Mouse (Mus musculus) ES-Bruce4 (cell line): ENCODE results near the gene Otos. TPM values are rescaled to one million over a fixed set of nuclear protein-coding genes. Genes with fewer than 3 reads are reported as not detected.

Experiments
- H3K27ac ChIP-seq: 2 replicates; pipeline ENCODE4 v1.5.1; 2012; ENCODE audit warnings: low read length, inconsistent platforms; ENCODE audit not compliant: insufficient read depth
- H3K27me3 ChIP-seq: 2 replicates; pipeline ENCODE4 v1.6.1; 2012; ENCODE audit warnings: mild to moderate bottlenecking, low read length, inconsistent platforms; ENCODE audit not compliant: control insufficient read depth, poor library complexity, insufficient read depth, severe bottlenecking
- H3K36me3 ChIP-seq: 2 replicates; pipeline ENCODE4 v1.6.1; 2012; ENCODE audit warnings: inconsistent platforms, mild to moderate bottlenecking, low read length, moderate library complexity; ENCODE audit not compliant: control insufficient read depth, poor library complexity, insufficient read depth, severe bottlenecking
- H3K4me1 ChIP-seq: one replicate; pipeline ENCODE4 v1.8.1; 2011; ENCODE audit warnings: low read length; ENCODE audit not compliant: control insufficient read depth, insufficient read depth
- H3K4me3 ChIP-seq: 2 replicates; pipeline ENCODE4 v1.5.1; 2011; ENCODE audit warnings: low read depth, mild to moderate bottlenecking, low read length
- H3K9ac ChIP-seq: 2 replicates; pipeline ENCODE4 v1.6.1; 2012; ENCODE audit warnings: low read depth, mild to moderate bottlenecking, inconsistent platforms; ENCODE audit not compliant: poor library complexity, severe bottlenecking
- H3K9me3 ChIP-seq: replicated peaks from 2 replicates; pipeline ENCODE4 v1.6.1; 2012; ENCODE audit warnings: mild to moderate bottlenecking, low read length, inconsistent platforms; ENCODE audit not compliant: control insufficient read depth, poor library complexity, insufficient read depth, severe bottlenecking
- CTCF ChIP-seq: IDR thresholded peaks from one replicate; pipeline ENCODE4 v1.8.1; 2011; ENCODE audit warnings: low read depth, low read length
- EP300 ChIP-seq: IDR thresholded peaks from 2 replicates; pipeline ENCODE4 v1.6.1; 2011; ENCODE audit warnings: low read depth, low read length; ENCODE audit not compliant: insufficient read depth
- POLR2A ChIP-seq: IDR thresholded peaks from one replicate; pipeline ENCODE4 v1.8.1; 2011; ENCODE audit warnings: low read length; ENCODE audit not compliant: insufficient read depth
- polyA plus RNA-seq: library from polyadenylated mRNA; stranded (reverse); fragments of >200 nt; gene quantifications from 2 replicates; pipeline ENCODE4 v1.2.4, GENCODE M21; 2011; ENCODE audit warnings: low read depth; ENCODE audit not compliant: missing spikeins, insufficient read depth, insufficient read length

Otos gene
- polyA plus RNA-seq, 1 experiment = not detected

DNA sequence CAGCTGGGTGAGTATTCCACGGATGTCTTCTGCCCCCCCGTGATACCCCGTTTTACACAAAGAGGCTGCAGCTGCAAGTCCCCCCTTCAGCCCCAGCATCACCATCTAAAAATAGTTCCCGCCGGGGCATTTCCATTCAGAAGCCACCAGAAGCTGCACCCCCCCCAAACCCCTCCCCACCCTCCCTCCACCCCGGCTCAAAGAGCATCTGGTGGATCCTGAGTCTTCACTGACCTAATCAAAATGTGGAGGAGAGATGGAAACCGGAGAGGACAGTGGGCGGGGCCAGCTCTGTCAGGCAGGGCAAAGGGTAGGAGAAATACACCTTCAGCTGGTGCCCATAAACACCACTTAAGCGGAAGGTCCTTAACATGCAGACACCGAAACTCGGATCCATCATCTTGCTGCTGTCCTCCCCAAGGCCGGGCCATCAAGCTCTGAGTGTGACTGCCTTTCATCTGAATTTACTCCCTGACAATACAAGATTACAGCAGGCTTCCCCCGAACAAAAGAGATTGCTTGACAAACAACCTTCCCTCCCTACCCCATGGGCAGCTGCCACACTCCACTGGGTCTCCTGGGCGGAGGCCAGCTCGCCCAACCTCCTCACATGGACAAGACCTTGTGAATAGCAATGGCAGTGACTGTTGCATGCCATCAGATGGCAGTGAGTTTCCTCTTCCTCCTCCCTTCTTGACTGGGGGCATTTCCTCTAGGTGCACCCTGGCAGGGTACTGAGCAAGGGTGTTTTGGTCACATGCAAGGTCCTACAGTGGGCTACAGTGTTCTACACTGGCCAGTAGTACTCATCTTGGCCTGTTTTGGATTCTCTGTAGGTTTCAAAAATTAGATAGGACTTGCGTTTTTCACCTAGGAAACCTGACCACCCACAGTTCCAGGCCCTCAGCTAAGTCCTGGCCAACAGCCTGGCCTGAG lies 32.3 kb upstream of the Otos start:
- no peak overlapping the region for H3K27ac ChIP-seq
- H3K36me3 ChIP-seq = no peaks in the 10 kb centered on the region
- TF ChIP-seq CTCF = no peak
- TF ChIP-seq EP300 = no peak
- no peak for TF ChIP-seq POLR2A
- H3K4me3 ChIP-seq = no peak overlapping the region
- no peaks in the 10 kb centered on the region for H3K4me1 ChIP-seq
- H3K9me3 ChIP-seq = no peaks in the 10 kb centered on the region
- H3K9ac ChIP-seq = no peak overlapping the region
- H3K27me3 ChIP-seq = no peaks in the 10 kb centered on the region

DNA sequence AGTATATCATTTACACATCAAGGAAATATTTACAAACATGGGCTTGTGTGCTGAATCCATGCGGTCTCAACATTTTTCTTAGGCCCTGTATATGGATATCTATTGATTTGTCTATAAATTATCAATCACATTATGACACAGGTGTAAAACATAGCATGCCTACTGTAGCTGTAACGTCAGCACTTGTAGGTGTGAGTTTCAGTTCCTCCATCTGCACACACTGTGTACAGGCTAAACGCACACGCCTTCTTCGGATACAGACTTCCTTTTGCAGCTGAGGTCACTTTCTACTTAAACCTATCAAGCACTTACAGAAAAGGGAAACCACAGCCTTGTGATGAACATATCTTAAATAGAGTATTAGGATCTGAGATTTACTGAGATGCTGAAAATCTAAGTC lies 30.1 kb upstream of the Otos start:
- no peak for TF ChIP-seq EP300
- TF ChIP-seq POLR2A = no peak
- no peak for TF ChIP-seq CTCF
- no peak overlapping the region for H3K4me3 ChIP-seq
- no peaks in the 10 kb centered on the region for H3K9me3 ChIP-seq
- no peak overlapping the region for H3K27ac ChIP-seq
- H3K9ac ChIP-seq = no peak overlapping the region
- no peaks in the 10 kb centered on the region for H3K4me1 ChIP-seq
- H3K36me3 ChIP-seq = no peaks in the 10 kb centered on the region
- H3K27me3 ChIP-seq = no peaks in the 10 kb centered on the region

DNA sequence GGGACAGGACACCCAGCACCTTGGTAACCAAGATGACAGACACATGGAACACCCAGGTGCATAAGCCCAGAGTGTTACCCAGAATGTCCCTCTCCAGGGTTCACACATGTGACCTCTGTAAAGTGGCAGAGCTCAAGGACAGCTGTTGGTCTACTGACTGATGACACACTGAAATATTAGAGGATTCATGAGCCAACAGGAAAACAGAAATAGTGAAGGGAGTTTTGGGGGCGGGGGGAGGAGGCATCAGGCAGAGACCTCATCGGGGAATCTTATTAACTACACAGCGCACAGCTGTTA lies 28.0 kb upstream of the Otos start:
- no peak overlapping the region for H3K4me3 ChIP-seq
- H3K36me3 ChIP-seq = no peaks in the 10 kb centered on the region
- H3K27ac ChIP-seq = no peak overlapping the region
- H3K27me3 ChIP-seq = no peaks in the 10 kb centered on the region
- no peak overlapping the region for H3K9ac ChIP-seq
- no peaks in the 10 kb centered on the region for H3K4me1 ChIP-seq
- no peak for TF ChIP-seq CTCF
- no peak for TF ChIP-seq POLR2A
- TF ChIP-seq EP300 = no peak
- no peaks in the 10 kb centered on the region for H3K9me3 ChIP-seq

DNA sequence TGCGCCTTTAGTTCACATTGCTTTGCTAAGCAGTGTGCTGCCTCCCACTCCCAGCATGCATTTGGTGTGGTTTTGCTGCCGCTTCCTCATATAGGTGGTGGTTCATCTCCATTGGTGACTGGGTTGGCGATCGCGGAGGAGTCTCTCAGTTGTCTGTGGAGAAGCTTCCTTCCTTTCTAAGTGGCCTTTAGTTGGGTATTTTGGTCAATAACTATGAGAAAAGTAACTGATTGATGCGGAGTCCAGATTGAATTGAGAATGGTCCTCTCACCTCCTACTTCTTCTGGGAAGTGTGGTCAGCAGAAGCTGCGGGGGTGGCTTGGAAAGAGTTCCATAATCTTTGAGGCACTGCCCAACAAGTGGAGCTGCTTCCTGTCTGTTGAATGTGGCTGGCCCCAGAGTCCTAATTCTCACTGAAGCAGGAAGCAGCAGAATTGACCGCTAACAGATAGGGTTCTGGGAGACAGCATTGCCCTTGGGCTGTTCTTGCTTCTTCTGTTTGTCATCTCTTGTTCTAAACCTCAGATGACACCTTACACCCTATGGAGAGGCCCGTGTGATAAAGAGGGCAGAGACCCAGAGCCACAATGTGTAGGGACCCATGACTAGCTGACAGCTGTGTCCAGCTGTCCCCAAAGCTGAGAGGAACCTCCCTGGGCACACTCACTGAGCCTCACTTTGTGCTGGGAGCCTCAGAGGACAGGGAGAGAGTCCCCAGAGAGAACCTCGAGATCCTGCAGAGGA lies 27.5 kb upstream of the Otos start:
- Histone ChIP-seq H3K27me3 (no peaks in the 10 kb centered on the region), H3K4me1 (no peaks in the 10 kb centered on the region)

DNA sequence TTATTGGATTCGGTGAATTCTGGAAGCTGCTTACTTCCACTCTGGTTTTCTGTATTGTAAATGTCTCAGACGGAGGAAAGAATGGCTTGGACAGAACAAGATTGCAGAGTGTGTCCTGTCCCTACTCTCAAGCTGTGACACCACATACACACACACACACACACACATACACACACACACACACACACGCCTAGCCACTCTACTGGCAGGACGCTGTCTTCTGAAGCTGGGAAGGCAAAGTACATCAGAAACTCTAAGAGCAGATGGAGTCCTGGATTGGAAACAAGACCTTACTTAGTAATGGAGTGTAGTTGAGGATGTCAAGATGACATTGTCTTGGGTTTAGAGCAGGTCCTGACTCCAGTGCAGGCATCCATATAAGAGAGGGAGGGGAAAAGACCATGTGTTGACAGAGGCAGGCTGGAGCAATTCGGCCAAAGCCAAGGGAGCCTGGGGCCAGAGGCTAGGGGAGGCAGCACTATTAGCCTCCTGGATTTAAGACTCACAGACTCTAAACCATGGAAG lies 24.7 kb upstream of the Otos start:
- no peak overlapping the region for H3K4me3 ChIP-seq

More for the DNA sequence above, 27.5 kb upstream of the Otos start:
- H3K9me3 ChIP-seq = no peaks in the 10 kb centered on the region
- H3K27ac ChIP-seq = no peak overlapping the region
- H3K9ac ChIP-seq = no peak overlapping the region
- TF ChIP-seq EP300 = no peak
- TF ChIP-seq CTCF = no peak
- TF ChIP-seq POLR2A = no peak
- no peak overlapping the region for H3K4me3 ChIP-seq
- H3K36me3 ChIP-seq = no peaks in the 10 kb centered on the region

More for the DNA sequence above, 24.7 kb upstream of the Otos start:
- Histone ChIP-seq H3K9me3 (no peaks in the 10 kb centered on the region), H3K36me3 (no peaks in the 10 kb centered on the region), H3K27me3 (no peaks in the 10 kb centered on the region), H3K4me1 (no peaks in the 10 kb centered on the region), H3K27ac (no peak overlapping the region), H3K9ac (no peak overlapping the region)
- no peak for TF ChIP-seq CTCF
- no peak for TF ChIP-seq POLR2A
- no peak for TF ChIP-seq EP300
